Mouse (Mus musculus): Measurements from ENCODE around the gene Pip4k2b.

GRCm38 (mm10) chr11:97677381-97677780 lies 67.1 kb downstream of the Pip4k2b start:
- TF ChIP-seq CTCF (IDR thresholded peaks at IDR 0.05; ENCODE audit: low read depth) (no peak), EP300 (IDR thresholded peaks at IDR 0.05; ENCODE audit: low read depth) (no peak)
